Mouse (Mus musculus): ENCODE measurements around the gene Adk.
"Not testable (repeated sequence)": the region's sequence is repeated elsewhere in the genome, so short reads cannot be mapped to it uniquely, and the experiment has no call there.

The Adk gene

GRCm38 (mm10) chr14:21441772-21442533 is 389.6 kb downstream of the Adk start:
- DNase-seq: no peak

- DNase-seq: no peak
Observed at GRCm38 (mm10) chr14:21452581-21452980, 400.2 kb downstream of the Adk start.

GRCm38 (mm10) chr14:21453896-21454295 is 401.5 kb downstream of the Adk start:
- no peak for DNase-seq

GRCm38 (mm10) chr14:21455654-21456350 is 403.4 kb downstream of the Adk start:
- no peak for DNase-seq

GRCm38 (mm10) chr14:21456526-21456925 is 404.2 kb downstream of the Adk start:
- no peak for DNase-seq

GRCm38 (mm10) chr14:21457876-21458275 is 405.5 kb downstream of the Adk start:
- DNase-seq: no peak

- DNase-seq: no peak
Observed at GRCm38 (mm10) chr14:21458696-21459095, 406.3 kb downstream of the Adk start.

GRCm38 (mm10) chr14:21459163-21459562 is 406.8 kb downstream of the Adk start:
- no peak for DNase-seq

GRCm38 (mm10) chr14:21462398-21462797 is 410.0 kb downstream of the Adk start:
- no peak for DNase-seq

- no peak for DNase-seq
Observed at GRCm38 (mm10) chr14:21463117-21463712, 410.8 kb downstream of the Adk start.

- no peak for DNase-seq
Observed at GRCm38 (mm10) chr14:21470386-21470785, 418.0 kb downstream of the Adk start.

GRCm38 (mm10) chr14:21471975-21472374 is 419.6 kb downstream of the Adk start:
- DNase-seq: no peak

GRCm38 (mm10) chr14:21474593-21475132 is 422.3 kb downstream of the Adk start:
- DNase-seq: not testable (repeated sequence)

GRCm38 (mm10) chr14:21477181-21477580 is 424.8 kb downstream of the Adk start:
- DNase-seq: no peak

- DNase-seq: no peak
Observed at GRCm38 (mm10) chr14:21479566-21479965, 427.2 kb downstream of the Adk start.

- DNase-seq: no peak
Observed at GRCm38 (mm10) chr14:21480191-21480590, 427.8 kb downstream of the Adk start.

GRCm38 (mm10) chr14:21481231-21481630 is 428.9 kb downstream of the Adk start, which contains the start of gene Kat6b:
Kat6b (plus strand) TSS chr14:21481434.
- no peak for DNase-seq

- no peak for DNase-seq
Observed at GRCm38 (mm10) chr14:21484199-21484598, 431.8 kb downstream of the Adk start.

GRCm38 (mm10) chr14:21484693-21485092 is 432.3 kb downstream of the Adk start:
- DNase-seq: no peak

- no peak for DNase-seq
Observed at GRCm38 (mm10) chr14:21485961-21486520, 433.7 kb downstream of the Adk start.

GRCm38 (mm10) chr14:21487135-21487534 is 434.8 kb downstream of the Adk start:
- DNase-seq: not testable (repeated sequence)

- DNase-seq: not testable (repeated sequence)
Observed at GRCm38 (mm10) chr14:21488426-21489115, 436.2 kb downstream of the Adk start.

- DNase-seq: no peak
Observed at GRCm38 (mm10) chr14:21489116-21489485, 436.7 kb downstream of the Adk start.

Data from spleen, adult 18-20 months (tissue).